Mouse (Mus musculus) frontal cortex, adult (tissue): ENCODE data around the gene Selenoi.
A peak's percentile ranks its signal among the peaks of the same experiment; 100 is the strongest.

ENCODE experiments used
- ATAC-seq: cut with Nextera tagmentation; 2 replicates; pipeline ENCODE4 v1.9.2; 2017; ENCODE audit warnings: mild to moderate bottlenecking, moderate library complexity, mixed read lengths; ENCODE audit not compliant: low TSS enrichment

Selenoi gene

DNA sequence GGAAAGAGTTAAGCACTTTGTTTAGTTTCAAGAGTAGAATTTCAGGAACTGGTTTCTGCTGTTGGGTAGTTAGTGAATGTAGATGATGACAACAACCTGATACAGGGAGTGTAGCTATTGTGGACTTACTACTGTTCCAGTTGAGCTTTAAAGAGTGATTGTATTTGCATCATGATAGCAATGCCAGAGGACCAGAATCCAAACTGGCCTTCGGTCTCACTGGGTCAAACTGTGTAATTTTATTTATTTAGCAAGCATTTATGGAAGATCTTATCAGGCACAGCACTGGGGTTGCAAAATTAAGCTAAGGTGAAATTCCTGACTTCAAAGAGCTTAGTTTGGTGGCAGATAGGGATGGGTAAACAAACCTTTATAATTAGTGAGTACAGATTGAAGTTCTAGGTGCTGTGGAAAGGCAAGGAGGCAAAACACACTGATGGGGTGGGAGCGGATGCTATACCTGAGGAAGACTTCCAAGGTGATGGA lies 3.3 kb downstream of the Selenoi start:
- ATAC-seq: no peak

GRCm38 (mm10) chr5:30238533-30238932 lies 6.2 kb downstream of the Selenoi start:
- ATAC-seq: no peak

DNA sequence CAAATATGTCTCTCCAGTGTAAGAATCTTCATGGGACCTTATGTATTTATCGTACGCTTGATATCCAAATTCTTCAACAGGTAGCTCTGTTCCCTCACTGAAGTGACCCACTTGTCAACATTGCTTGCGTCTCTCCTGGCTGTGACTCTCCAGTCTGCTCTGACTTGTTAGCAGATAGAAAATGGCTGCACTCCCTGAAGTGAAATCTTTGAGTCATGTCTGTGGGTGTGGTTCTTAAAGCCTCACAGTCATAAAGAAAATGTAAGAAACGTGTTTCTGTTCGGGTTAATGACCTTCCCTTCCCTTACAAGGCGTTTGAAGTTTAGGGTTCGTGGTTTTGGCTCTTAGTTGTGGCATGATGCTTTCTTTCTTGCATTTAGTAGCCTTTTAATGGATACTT lies 8.2 kb downstream of the Selenoi start:
- ATAC-seq: no peak

DNA sequence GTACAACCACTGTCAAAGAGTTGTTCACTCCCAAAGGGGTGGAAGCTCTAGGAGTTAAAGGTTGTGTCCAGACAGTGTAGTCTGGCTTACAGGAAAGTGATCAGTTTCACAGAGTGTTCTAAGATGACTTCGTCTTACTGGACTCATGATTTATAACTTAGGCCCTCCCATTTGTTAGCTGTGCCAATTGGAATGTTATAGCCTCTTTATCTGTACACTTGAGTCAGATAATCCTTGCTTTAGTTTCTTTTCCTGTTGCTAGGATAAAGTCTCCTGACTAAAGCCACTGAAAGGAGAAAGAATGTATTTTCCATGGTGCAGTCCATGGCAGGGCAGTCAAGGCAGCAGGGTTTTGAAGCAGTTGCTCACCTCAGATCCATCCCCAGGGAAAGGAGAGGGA lies 10.0 kb downstream of the Selenoi start:
- no peak for ATAC-seq

- ATAC-seq: no peak
These were observed 11.4 kb downstream of the Selenoi start for GRCm38 (mm10) chr5:30243741-30244140.

DNA sequence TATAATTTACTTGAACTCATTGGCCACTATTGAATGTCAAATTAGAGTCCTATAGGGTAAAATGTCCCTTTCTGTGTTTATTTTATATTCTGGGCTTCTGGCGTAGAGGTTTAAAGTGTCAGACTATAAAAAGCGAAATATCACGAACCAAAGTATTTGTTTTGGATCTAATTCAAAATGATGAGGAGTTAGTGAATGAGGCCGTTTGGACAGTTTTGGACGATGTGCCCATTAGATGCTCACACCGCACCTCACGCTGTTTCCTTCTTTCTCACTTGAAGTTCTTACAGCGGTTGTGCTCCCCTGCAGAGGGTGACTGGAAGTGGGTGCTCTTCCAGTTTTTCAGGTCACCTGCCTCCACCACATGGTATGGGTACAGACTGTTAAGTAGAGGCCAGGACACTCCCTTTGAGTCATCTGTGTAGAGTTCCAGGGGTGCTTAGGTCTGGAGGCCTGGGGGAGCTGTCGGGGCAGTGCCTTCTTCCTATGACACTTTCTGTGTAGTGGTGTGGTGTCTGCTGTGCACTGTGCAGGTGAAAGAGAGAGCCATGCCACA lies 13.6 kb downstream of the Selenoi start:
- no peak for ATAC-seq

GRCm38 (mm10) chr5:30247666-30248065 lies 15.3 kb downstream of the Selenoi start:
- ATAC-seq: no peak

DNA sequence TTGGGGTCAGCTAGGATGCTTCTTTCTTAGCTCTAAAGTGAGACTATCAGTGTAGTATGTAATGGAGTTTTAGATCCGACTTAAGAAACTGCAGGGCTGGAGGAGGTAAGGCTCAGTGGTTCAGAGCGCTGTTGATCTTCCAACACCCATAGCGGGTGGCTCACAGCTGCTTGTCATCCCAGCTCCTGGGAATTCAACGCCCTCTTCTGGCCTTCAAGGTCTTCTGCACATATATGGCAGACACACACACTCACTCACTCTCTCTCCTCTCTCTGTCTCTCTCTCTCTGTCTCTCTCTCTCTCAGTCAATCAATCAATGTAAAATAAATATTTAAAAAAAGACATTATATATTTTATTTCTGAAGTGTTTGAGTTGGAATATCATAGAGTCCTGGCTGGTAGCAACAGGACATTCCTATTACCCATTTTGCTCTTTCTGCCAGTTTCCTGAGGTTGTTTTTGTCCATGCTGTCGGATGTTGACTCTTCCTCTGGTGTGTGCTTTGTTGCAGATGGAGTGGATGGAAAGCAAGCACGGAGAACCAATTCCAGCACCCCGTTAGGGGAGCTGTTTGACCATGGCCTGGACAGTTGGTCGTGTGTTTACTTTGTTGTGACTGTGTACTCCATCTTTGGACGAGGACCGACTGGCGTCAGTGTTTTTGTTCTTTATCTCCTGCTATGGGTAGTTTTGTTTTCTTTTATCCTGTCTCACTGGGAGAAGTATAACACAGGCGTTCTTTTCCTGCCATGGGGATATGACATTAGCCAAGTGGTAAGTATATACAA lies 23.4 kb downstream of the Selenoi start:
- ATAC-seq: no peak

GRCm38 (mm10) chr5:30258776-30259175 lies 26.4 kb downstream of the Selenoi start:
- no peak for ATAC-seq

GRCm38 (mm10) chr5:30270571-30271190 lies 38.3 kb downstream of the Selenoi start:
- peak; percentile 89 for ATAC-seq

DNA sequence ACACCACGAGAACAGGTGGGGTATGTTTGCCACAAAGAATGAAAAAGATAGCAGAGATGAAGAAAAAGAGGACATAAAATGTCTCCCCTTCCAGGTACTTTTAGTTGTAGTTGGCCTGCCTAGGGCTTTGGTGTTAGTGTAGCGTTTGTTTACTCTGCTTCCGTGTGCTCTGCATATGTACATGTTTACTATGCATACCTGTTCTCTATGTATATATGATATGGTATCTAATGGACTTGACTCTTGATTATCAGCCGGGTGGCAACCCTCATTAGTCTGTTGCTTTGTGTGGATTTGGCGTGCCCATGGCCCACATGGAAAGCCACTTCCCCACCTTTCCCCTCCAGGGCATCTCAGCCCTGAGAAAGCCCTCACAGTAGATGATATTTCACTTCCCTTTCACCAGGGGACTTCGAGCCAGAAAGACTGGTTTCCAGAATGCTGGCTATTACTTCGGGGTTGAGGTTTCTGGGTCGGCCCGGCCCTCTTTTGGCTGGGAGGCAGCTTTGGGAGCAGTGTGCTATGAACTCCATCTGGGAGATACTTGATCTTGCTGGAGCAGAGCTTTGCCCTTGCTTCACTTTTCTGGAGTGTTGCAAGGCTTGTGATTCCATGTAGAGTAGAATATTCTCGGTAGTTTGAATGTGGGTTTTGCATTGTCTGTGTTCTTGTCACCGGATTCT lies 39.4 kb downstream of the Selenoi start:
- no peak for ATAC-seq

- no peak for ATAC-seq
These were observed 44.0 kb downstream of the Selenoi start for GRCm38 (mm10) chr5:30276361-30276760.

GRCm38 (mm10) chr5:30278952-30279351 lies 46.6 kb downstream of the Selenoi start:
- ATAC-seq: no peak

DNA sequence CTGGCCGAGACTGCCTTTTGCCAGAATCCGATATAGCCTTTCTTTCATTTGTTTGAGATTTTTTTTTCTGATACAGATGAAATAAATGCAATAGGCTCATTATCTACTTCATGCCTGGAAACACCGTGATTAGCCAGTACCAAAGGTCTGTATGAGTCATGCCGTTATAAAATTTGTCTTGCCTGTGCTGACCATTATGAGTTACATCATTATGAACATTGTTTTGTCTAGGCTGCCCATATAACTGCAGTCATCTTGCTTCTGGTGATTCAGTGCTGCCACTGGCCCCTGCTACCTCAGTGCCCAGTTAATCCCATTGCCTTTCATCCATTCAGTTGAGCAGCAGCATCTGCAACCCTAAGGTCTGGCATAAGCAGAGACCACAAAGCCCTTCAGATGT lies 47.1 kb downstream of the Selenoi start:
- no peak for ATAC-seq

- ATAC-seq: peak; percentile 22; the same call in 1 of the 2 replicates
These were observed 48.5 kb downstream of the Selenoi start for GRCm38 (mm10) chr5:30280864-30281263.

DNA sequence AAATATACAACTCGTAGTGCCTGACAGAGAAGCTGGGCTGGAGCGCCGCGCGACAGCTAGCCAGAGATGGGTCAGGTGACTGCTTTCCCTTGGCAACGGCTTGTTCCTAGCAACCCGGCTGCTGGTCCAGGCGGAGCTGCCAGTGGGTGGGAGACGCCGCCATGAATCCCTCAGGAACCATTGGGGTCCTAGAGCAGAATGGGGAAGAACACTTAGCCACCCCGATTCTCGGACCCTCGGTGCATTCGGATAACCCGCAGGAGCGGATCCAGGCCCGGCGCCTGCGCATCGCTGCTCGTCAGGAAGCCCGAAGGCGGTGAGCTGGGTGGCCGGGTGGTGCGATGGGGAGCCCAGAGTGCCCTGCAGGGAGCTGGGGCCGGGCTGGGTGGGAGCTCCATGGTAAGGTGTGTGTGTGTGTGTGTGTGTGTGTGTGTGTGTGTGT lies 48.9 kb downstream of the Selenoi start, which contains the start of gene Drc1:
Gene Drc1 (plus strand): TSS at position 98 of the 442 bp plus-strand sequence.
- ATAC-seq: peak; percentile 99

GRCm38 (mm10) chr5:30285944-30286799 lies 53.8 kb downstream of the Selenoi start:
- ATAC-seq: no peak

DNA sequence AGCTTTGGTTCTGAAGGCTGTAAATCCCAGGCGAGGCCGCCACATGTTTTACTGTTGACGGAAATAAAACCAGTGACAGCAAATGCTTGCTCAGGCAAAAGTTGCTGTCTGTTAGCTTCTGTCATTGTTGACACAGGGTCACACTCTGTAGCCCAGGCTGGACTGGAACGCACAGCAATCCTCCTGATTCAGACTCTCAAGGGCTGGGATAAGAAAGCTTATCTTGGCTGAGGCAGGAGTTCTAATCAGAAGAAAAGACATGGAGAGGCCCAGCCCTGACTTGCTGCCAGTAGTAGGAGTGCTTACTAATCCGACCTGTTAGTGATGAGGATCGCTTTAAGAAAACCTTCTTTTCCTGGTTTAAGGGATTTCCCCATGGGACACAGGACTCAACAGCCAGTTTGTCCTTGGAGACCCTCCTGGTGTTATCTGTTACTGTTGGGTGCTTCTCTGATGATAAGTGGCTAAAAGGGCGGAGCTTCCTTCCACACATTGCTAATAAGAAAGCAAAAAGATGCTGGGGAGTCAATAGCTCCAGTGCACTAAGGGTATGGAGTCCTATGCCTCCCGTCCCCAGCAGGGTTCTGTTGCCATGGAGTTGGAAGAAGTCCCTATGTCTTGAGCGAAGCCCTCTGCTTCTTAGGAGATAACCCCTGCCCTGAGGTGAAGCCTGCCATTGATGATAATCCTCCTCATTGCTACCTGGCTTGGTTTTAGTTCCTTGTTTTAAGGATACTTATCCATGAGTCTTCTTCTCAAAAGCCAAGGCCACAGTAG lies 54.9 kb downstream of the Selenoi start:
- ATAC-seq: no peak
